Mouse (Mus musculus) embryo, embryonic 10.5 days (tissue): Measurements from ENCODE around the gene Stat1.

Source experiments
- DNase-seq: peaks from one replicate; pipeline ENCODE4 v3.0.0-alpha.2; 2015; ENCODE audit warnings: low spot score

Gene Stat1

GRCm38 (mm10) chr1:52131787-52132377, 12.6 kb downstream of the Stat1 start:
- no peak for DNase-seq

GRCm38 (mm10) chr1:52133254-52133653, 14.0 kb downstream of the Stat1 start:
- no peak for DNase-seq

GRCm38 (mm10) chr1:52137292-52137691, 18.1 kb downstream of the Stat1 start:
- no peak for DNase-seq

- no peak for DNase-seq
Measured at GRCm38 (mm10) chr1:52140534-52140933, 21.3 kb downstream of the Stat1 start.

- no peak for DNase-seq
Measured at GRCm38 (mm10) chr1:52141482-52141881, 22.2 kb downstream of the Stat1 start.

GRCm38 (mm10) chr1:52142117-52142516, 22.9 kb downstream of the Stat1 start:
- no peak for DNase-seq

- DNase-seq = no peak
Measured at GRCm38 (mm10) chr1:52143191-52143590, 24.0 kb downstream of the Stat1 start.

- DNase-seq = no peak
Measured at GRCm38 (mm10) chr1:52143596-52144156, 24.4 kb downstream of the Stat1 start.

- DNase-seq = no peak
Measured at GRCm38 (mm10) chr1:52144907-52145306, 25.7 kb downstream of the Stat1 start.

GRCm38 (mm10) chr1:52146214-52146970, 27.2 kb downstream of the Stat1 start:
- DNase-seq = peak; percentile 82

GRCm38 (mm10) chr1:52147431-52147830, 28.2 kb downstream of the Stat1 start:
- DNase-seq = no peak

GRCm38 (mm10) chr1:52148178-52148577, 28.9 kb downstream of the Stat1 start:
- no peak for DNase-seq

- no peak for DNase-seq
Measured at GRCm38 (mm10) chr1:52148696-52149095, 29.5 kb downstream of the Stat1 start.

- peak; percentile 53 for DNase-seq
Measured at GRCm38 (mm10) chr1:52149934-52150346, 30.7 kb downstream of the Stat1 start.

GRCm38 (mm10) chr1:52150676-52151075, 31.4 kb downstream of the Stat1 start:
- no peak for DNase-seq

- no peak for DNase-seq
Measured at GRCm38 (mm10) chr1:52151166-52151565, 31.9 kb downstream of the Stat1 start.

GRCm38 (mm10) chr1:52152369-52152768, 33.1 kb downstream of the Stat1 start:
- no peak for DNase-seq

- no peak for DNase-seq
Measured at GRCm38 (mm10) chr1:52152936-52153335, 33.7 kb downstream of the Stat1 start.

GRCm38 (mm10) chr1:52154890-52155289, 35.6 kb downstream of the Stat1 start:
- DNase-seq = no peak

- no peak for DNase-seq
Measured at GRCm38 (mm10) chr1:52156351-52156750, 37.1 kb downstream of the Stat1 start.

- DNase-seq = no peak
Measured at GRCm38 (mm10) chr1:52158040-52158439, 38.8 kb downstream of the Stat1 start.

- DNase-seq = no peak
Measured at GRCm38 (mm10) chr1:52158490-52159381, 39.5 kb downstream of the Stat1 start.
